Mouse (Mus musculus): Measurements from ENCODE around the gene Galk2.

DNA sequence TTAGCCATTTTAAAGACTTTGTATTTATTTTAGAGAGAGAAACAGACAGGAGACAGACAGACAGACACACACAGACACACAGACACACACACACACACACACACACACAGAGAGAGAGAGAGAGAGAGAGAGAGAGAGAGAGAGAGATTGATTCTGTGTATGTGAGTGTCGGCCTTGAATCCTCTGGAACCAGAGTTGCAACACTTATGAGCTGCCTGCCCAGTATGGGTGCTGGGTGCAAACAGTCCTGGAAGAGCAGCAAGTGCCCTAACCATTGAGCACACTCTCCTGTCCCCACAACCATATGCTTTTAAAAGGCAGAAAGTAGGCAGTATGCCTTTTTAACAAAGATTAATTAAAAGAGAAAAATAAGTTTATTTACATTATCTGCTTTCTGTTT, 109.9 kb downstream of the Galk2 start:
- TF ChIP-seq TAL1 (IDR thresholded peaks at IDR 0.05; ENCODE audit: low read length) (no peak), GATA1 (IDR thresholded peaks at IDR 0.05; ENCODE audit: low read length) (no peak)

All from erythroblast, embryonic 14.5 days (primary cell).